Mouse (Mus musculus): ENCODE measurements at regions not wholly inside any gene's neighbourhood (a gene's known extent, or its start where the extent isn't known, plus 50 kb on each side); places are given as distances from the start of the nearest gene placed in this dataset.

DNA sequence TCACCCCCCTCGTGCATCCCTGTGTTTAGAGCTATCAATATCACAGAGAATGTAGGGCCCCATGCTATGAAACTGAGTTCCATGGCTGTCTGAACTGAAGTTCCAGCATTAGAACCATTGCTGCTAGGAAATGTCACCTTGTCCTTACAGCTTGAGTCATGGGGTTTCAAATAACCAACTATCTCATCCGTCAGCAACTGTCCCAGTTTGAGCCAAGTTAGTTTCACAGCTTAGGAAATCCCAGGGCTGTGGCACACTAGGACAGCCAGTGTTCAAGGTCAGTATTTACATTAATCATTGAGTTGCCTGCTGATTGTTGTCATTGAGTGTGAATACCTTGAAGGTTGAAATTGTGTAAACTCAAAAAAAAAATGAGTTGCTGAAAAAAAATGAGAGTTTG, 390.6 kb upstream of the Htr2a start:
- Histone ChIP-seq H3K4me3 (ENCODE audit: insufficient read depth, low read depth, low read length) (no peak overlapping the region), H3K27me3 (ENCODE audit: control insufficient read depth, insufficient read depth, low read length) (no peaks in the 10 kb centered on the region), H3K27ac (replicated peaks; ENCODE audit: insufficient read depth, low read depth, low read length) (no peak overlapping the region), H3K79me2 (ENCODE audit: control insufficient read depth, insufficient read depth, low read length) (no peaks in the 10 kb centered on the region), H3K9ac (ENCODE audit: low read depth, low read length) (no peak overlapping the region), H3K36me3 (ENCODE audit: control insufficient read depth, insufficient read depth, low read length) (no peaks in the 10 kb centered on the region), H3K4me1 (ENCODE audit: control insufficient read depth, insufficient read depth, low read length) (no peaks in the 10 kb centered on the region)
- DNase-seq (ENCODE audit: extremely low read depth, low read depth, low spot score): no peak
- TF ChIP-seq CTCF (IDR thresholded peaks at IDR 0.05; ENCODE audit: low read depth, low read length) (no peak), POLR2A (IDR thresholded peaks at IDR 0.05; ENCODE audit: extremely low read depth, insufficient read depth, low read length) (no peak)
- 60% methylated on average over 2 of the region's 2 CpGs for WGBS

DNA sequence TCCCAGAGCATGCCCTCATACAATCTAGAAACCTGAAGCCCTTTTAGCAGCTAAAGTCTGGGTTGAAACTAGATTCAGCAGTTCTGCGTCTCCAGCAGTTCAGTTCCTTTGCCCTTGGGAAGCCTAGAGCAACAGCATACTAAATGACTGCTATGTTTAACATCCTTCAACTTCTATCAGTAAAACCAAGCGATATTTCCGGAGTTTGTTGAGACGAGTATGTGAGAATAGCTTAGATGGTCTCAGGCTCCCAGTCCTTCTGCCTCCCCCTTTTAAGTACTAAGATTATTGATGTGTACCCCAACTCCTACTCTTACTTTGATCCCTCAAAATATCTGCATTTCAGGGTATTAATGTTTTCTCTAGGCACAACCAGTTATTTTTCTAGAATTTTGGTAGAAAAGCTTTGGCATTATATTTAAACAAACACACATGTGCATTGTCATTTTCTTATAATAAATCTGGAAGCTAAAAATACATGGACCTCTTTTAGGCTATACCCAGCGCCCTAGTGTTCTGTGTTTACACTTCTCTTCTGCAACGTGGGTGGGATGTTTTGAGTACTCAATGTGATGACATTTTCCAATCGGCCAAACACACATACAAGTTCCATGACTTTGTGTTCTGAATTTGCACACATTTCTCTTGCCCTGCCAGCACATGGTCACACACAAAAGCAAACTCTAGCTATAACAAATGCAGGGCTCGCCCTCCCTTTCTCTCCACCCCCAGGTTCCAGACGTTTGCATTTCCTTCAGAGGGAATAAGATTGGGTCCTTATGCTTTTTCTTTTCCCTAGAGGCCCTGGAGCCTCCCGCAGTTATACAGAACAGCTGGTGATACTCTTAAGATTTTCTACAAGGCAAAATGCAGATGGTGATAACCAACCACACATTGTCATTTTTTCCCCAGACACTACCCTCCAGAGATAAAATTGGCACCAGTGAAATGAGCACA, 388.2 kb upstream of the Htr2a start:
- no peaks in the 10 kb centered on the region for H3K4me1 ChIP-seq (ENCODE audit: control insufficient read depth, insufficient read depth, low read length)
- no peaks in the 10 kb centered on the region for H3K79me2 ChIP-seq (ENCODE audit: control insufficient read depth, insufficient read depth, low read length)
- H3K4me3 ChIP-seq (ENCODE audit: insufficient read depth, low read depth, low read length): no peak overlapping the region
- H3K9ac ChIP-seq (ENCODE audit: low read depth, low read length): no peak overlapping the region
- DNase-seq (ENCODE audit: extremely low read depth, low read depth, low spot score): no peak
- no peak overlapping the region for H3K27ac ChIP-seq (replicated peaks; ENCODE audit: insufficient read depth, low read depth, low read length)
- H3K27me3 ChIP-seq (ENCODE audit: control insufficient read depth, insufficient read depth, low read length): no peaks in the 10 kb centered on the region
- 69% methylated on average over 10 of the region's 10 CpGs for WGBS
- TF ChIP-seq POLR2A (IDR thresholded peaks at IDR 0.05; ENCODE audit: extremely low read depth, insufficient read depth, low read length) (no peak), CTCF (IDR thresholded peaks at IDR 0.05; ENCODE audit: low read depth, low read length) (no peak)
- H3K36me3 ChIP-seq (ENCODE audit: control insufficient read depth, insufficient read depth, low read length): no peaks in the 10 kb centered on the region

- no peaks in the 10 kb centered on the region for H3K27me3 ChIP-seq (ENCODE audit: control insufficient read depth, insufficient read depth, low read length)
- TF ChIP-seq CTCF (IDR thresholded peaks at IDR 0.05; ENCODE audit: low read depth, low read length): no peak
- TF ChIP-seq POLR2A (IDR thresholded peaks at IDR 0.05; ENCODE audit: extremely low read depth, insufficient read depth, low read length): no peak
- no peak for DNase-seq (ENCODE audit: extremely low read depth, low read depth, low spot score)
- H3K27ac ChIP-seq (replicated peaks; ENCODE audit: insufficient read depth, low read depth, low read length): no peak overlapping the region
- no peak overlapping the region for H3K9ac ChIP-seq (ENCODE audit: low read depth, low read length)
- H3K4me1 ChIP-seq (ENCODE audit: control insufficient read depth, insufficient read depth, low read length): no peaks in the 10 kb centered on the region
- H3K4me3 ChIP-seq (ENCODE audit: insufficient read depth, low read depth, low read length): no peak overlapping the region
- no peaks in the 10 kb centered on the region for H3K36me3 ChIP-seq (ENCODE audit: control insufficient read depth, insufficient read depth, low read length)
- H3K79me2 ChIP-seq (ENCODE audit: control insufficient read depth, insufficient read depth, low read length): no peaks in the 10 kb centered on the region
Observed at GRCm38 (mm10) chr14:74255000-74255399, 385.6 kb upstream of the Htr2a start.

DNA sequence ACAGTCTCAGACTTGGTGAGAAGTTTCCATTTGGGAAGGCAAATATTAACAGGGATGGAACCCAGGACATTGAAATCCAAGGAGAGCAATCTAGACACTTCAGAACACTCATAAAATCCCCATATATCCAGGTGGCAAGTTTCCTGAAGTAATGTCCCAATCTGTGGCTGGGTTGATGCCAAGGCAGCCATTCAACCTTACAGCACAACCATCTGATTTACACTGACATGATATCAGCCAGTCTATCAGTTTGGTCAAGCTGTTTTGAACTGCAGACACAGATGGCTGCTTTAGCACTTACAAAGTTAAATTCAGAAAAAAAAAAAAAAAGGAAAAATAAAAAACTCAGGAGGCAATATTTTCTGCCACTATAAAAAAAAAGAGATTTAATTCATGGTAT, 381.2 kb upstream of the Htr2a start:
- Histone ChIP-seq H3K79me2 (ENCODE audit: control insufficient read depth, insufficient read depth, low read length) (no peaks in the 10 kb centered on the region), H3K27ac (replicated peaks; ENCODE audit: insufficient read depth, low read depth, low read length) (no peak overlapping the region), H3K4me1 (ENCODE audit: control insufficient read depth, insufficient read depth, low read length) (no peaks in the 10 kb centered on the region), H3K4me3 (ENCODE audit: insufficient read depth, low read depth, low read length) (no peak overlapping the region), H3K27me3 (ENCODE audit: control insufficient read depth, insufficient read depth, low read length) (no peaks in the 10 kb centered on the region), H3K36me3 (ENCODE audit: control insufficient read depth, insufficient read depth, low read length) (no peaks in the 10 kb centered on the region), H3K9ac (ENCODE audit: low read depth, low read length) (no peak overlapping the region)
- no peak for DNase-seq (ENCODE audit: extremely low read depth, low read depth, low spot score)
- TF ChIP-seq POLR2A (IDR thresholded peaks at IDR 0.05; ENCODE audit: extremely low read depth, insufficient read depth, low read length): no peak
- no peak for TF ChIP-seq CTCF (IDR thresholded peaks at IDR 0.05; ENCODE audit: low read depth, low read length)

- Histone ChIP-seq H3K9ac (ENCODE audit: low read depth, low read length) (no peak overlapping the region), H3K36me3 (ENCODE audit: control insufficient read depth, insufficient read depth, low read length) (no peaks in the 10 kb centered on the region), H3K79me2 (ENCODE audit: control insufficient read depth, insufficient read depth, low read length) (no peaks in the 10 kb centered on the region), H3K4me3 (ENCODE audit: insufficient read depth, low read depth, low read length) (no peak overlapping the region), H3K4me1 (ENCODE audit: control insufficient read depth, insufficient read depth, low read length) (no peaks in the 10 kb centered on the region), H3K27me3 (ENCODE audit: control insufficient read depth, insufficient read depth, low read length) (no peaks in the 10 kb centered on the region), H3K27ac (replicated peaks; ENCODE audit: insufficient read depth, low read depth, low read length) (no peak overlapping the region)
- DNase-seq (ENCODE audit: extremely low read depth, low read depth, low spot score): no peak
- 67% methylated on average over 1 of the region's 1 CpGs for WGBS
- TF ChIP-seq CTCF (IDR thresholded peaks at IDR 0.05; ENCODE audit: low read depth, low read length) (no peak), POLR2A (IDR thresholded peaks at IDR 0.05; ENCODE audit: extremely low read depth, insufficient read depth, low read length) (no peak)
Observed at GRCm38 (mm10) chr14:74267086-74267485, 373.6 kb upstream of the Htr2a start.

DNA sequence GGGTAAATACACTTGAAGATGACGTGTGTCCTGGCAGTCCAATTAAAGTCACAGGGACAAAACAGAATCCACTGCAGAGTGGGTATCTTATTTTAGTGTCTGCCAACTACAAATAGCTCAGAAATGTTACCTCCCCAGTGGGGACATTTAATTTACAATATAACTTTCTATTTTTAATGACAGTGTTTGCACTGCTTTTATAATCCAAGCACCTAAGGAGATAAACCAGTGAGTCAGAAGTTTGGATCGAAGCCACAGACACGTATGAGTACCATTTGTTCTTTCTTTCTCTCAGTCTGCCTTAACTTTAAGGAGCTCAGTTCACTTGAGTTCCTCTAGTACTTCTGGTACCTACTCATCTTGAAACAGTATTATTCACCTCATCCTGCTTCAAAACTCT, 346.1 kb upstream of the Htr2a start:
- WGBS: 66% methylated on average over 3 of the region's 3 CpGs

More for the DNA sequence above, 346.1 kb upstream of the Htr2a start:
- no peak for DNase-seq (ENCODE audit: extremely low read depth, low read depth, low spot score)
- no peaks in the 10 kb centered on the region for H3K27me3 ChIP-seq (ENCODE audit: control insufficient read depth, insufficient read depth, low read length)
- H3K4me1 ChIP-seq (ENCODE audit: control insufficient read depth, insufficient read depth, low read length): no peaks in the 10 kb centered on the region
- no peak for TF ChIP-seq POLR2A (IDR thresholded peaks at IDR 0.05; ENCODE audit: extremely low read depth, insufficient read depth, low read length)
- no peak for TF ChIP-seq CTCF (IDR thresholded peaks at IDR 0.05; ENCODE audit: low read depth, low read length)
- no peak overlapping the region for H3K27ac ChIP-seq (replicated peaks; ENCODE audit: insufficient read depth, low read depth, low read length)
- H3K79me2 ChIP-seq (ENCODE audit: control insufficient read depth, insufficient read depth, low read length): no peaks in the 10 kb centered on the region
- no peak overlapping the region for H3K9ac ChIP-seq (ENCODE audit: low read depth, low read length)
- H3K36me3 ChIP-seq (ENCODE audit: control insufficient read depth, insufficient read depth, low read length): no peaks in the 10 kb centered on the region
- H3K4me3 ChIP-seq (ENCODE audit: insufficient read depth, low read depth, low read length): no peak overlapping the region
